Mouse (Mus musculus) forebrain, embryonic 12.5 days (tissue): ENCODE measurements around the gene C130060K24Rik. TPM values are rescaled to one million over a fixed set of nuclear protein-coding genes. Genes with fewer than 3 reads are reported as not detected.

Source experiments
- ATAC-seq: fragments of 200-750 bp; cut with Nextera tagmentation; 2 replicates; pipeline ENCODE4 v1.8.0; 2017; ENCODE audit warnings: moderate TSS enrichment; ENCODE audit not compliant: low FRiP score
- H3K27ac ChIP-seq: fragments of 300-500 bp; sonication (generic); 2 replicates; pipeline ENCODE4 v1.5.1; 2016; ENCODE audit warnings: mild to moderate bottlenecking
- H3K27me3 ChIP-seq: fragments of 300-500 bp; sonication (generic); 2 replicates; pipeline ENCODE4 v1.6.1; 2016; ENCODE audit warnings: mild to moderate bottlenecking
- H3K36me3 ChIP-seq: fragments of 300-500 bp; sonication (generic); replicated peaks from 2 replicates; pipeline ENCODE4 v1.6.1; 2016; ENCODE audit warnings: mild to moderate bottlenecking
- H3K4me1 ChIP-seq: fragments of 300-500 bp; sonication (generic); 2 replicates; pipeline ENCODE4 v1.6.1; 2016
- H3K4me2 ChIP-seq: fragments of 300-500 bp; sonication (generic); 2 replicates; pipeline ENCODE4 v1.6.1; 2016; ENCODE audit warnings: mild to moderate bottlenecking, moderate library complexity
- H3K4me3 ChIP-seq: fragments of 300-500 bp; sonication (generic); replicated peaks from 2 replicates; pipeline ENCODE4 v1.5.1; 2016; ENCODE audit warnings: mild to moderate bottlenecking
- H3K9ac ChIP-seq: fragments of 300-500 bp; sonication (generic); 2 replicates; pipeline ENCODE4 v1.6.1; 2016; ENCODE audit warnings: mild to moderate bottlenecking
- H3K9me3 ChIP-seq: fragments of 300-500 bp; sonication (generic); 2 replicates; pipeline ENCODE4 v1.6.1; 2016
- WGBS: fragments of 180-500 bp; shearing (Covaris S2); methylation state at CpG from one replicate; pipeline ENCODE4 v1.1.7; 2016; 5-methylcytosine and 5-hydroxymethylcytosine counted together
- polyA plus RNA-seq: library from polyadenylated mRNA; unstranded; fragments of >200 nt; fragmentation: Nextera tagmentation; extraction: Ambion mirVana; gene quantifications from 2 replicates; pipeline ENCODE4 v1.2.1, GENCODE M21; 2016

The C130060K24Rik gene
- polyA plus RNA-seq, 1 experiment from 2014 or later = 7.2 TPM

- ATAC-seq = no peak
- Histone ChIP-seq H3K9me3 (no peaks in the 10 kb centered on the region), H3K4me3 (no peak overlapping the region), H3K36me3 (no peaks in the 10 kb centered on the region), H3K9ac (no peak overlapping the region), H3K27ac (no peak overlapping the region), H3K27me3 (no peaks in the 10 kb centered on the region), H3K4me2 (no peak overlapping the region), H3K4me1 (no peaks in the 10 kb centered on the region)
- 72% methylated on average over 5 of the region's 5 CpGs for WGBS
These were observed 89.4 kb downstream of the C130060K24Rik start for GRCm38 (mm10) chr6:65470320-65470719.

- Histone ChIP-seq H3K4me2 (no peak overlapping the region), H3K27ac (no peak overlapping the region), H3K27me3 (no peaks in the 10 kb centered on the region), H3K4me1 (no peaks in the 10 kb centered on the region), H3K9ac (no peak overlapping the region), H3K4me3 (no peak overlapping the region), H3K36me3 (no peaks in the 10 kb centered on the region), H3K9me3 (no peaks in the 10 kb centered on the region)
- no peak for ATAC-seq
- WGBS = 95% methylated on average over 7 of the region's 7 CpGs
These were observed 91.5 kb downstream of the C130060K24Rik start for GRCm38 (mm10) chr6:65472455-65472854.

GRCm38 (mm10) chr6:65498786-65499185, 117.9 kb downstream of the C130060K24Rik start:
- Histone ChIP-seq H3K27me3 (no peaks in the 10 kb centered on the region), H3K9ac (no peak overlapping the region), H3K36me3 (no peaks in the 10 kb centered on the region), H3K27ac (no peak overlapping the region), H3K4me3 (no peak overlapping the region), H3K4me1 (no peaks in the 10 kb centered on the region), H3K9me3 (no peaks in the 10 kb centered on the region), H3K4me2 (no peak overlapping the region)
- ATAC-seq = no peak

Other genes with a start within 250 kb of the C130060K24Rik start
- gene Hpgds, start 236.2 kb upstream of the C130060K24Rik start, polyA plus RNA-seq = 5.9 and 6.1 TPM in 2 replicates
- not detected in 2 replicates for gene Tnip3, start 144.2 kb downstream of the C130060K24Rik start, polyA plus RNA-seq